Mouse (Mus musculus) skeletal muscle tissue, adult 2 months (tissue): ENCODE data around the gene Gm5168.
"Not testable (repeated sequence)": the region's sequence is repeated elsewhere in the genome, so short reads cannot be mapped to it uniquely, and the experiment has no call there.

Experiments used
- DNase-seq: peaks from one replicate; pipeline ENCODE4 v3.0.0-alpha.2; 2012; ENCODE audit warnings: low read depth, low spot score

The Gm5168 gene

DNA sequence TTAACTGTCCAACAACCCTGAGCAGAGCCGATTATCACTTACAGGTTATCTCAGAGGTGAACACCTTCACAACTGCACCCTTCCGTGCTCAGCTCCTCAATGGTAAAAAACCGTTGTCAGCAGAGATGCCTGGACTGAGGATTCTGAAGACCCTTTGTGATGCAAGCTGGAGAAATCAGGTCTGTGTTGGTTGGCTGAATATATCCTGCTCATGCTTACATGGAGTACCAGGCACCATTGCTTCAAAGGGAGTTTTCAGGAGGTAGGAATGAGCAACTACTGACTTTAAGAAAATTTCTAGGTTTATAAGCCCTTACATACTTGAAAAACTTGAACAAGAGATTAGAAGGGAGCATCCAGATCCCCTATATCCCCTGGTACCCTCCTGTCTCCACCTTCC is at the start of gene Gm5168:
Gene Gm5168 (minus strand): TSS at position 101 of the 400 bp plus-strand sequence.
- not testable (repeated sequence) for DNase-seq
